Mouse (Mus musculus): ENCODE results near the gene Pfkm. TPM values are rescaled to one million over a fixed set of nuclear protein-coding genes. Genes with fewer than 3 reads are reported as not detected.

Gene Pfkm
- polyA plus RNA-seq, 1 experiment from 2014 or later = 42.9 TPM

DNA sequence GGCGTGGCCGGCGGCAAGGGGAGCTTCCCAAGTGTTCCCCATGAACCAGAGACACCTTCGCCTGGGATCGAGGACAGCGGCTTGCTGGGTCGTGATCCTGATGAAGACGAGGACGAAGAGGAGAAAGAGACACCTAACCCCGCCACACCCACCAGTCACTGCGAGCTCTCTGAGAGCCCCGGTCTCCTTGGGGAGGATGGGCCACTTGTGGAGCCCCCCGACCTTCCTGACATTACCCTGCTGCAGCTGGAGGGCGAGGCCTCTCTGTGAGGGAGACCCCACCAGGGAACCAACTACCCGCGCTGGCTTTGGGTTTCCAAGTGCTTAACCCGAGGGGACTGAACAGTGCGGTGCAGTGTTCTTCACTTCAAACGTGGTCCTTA is 76.2 kb downstream of the Pfkm start:
- 4% methylated on average over 19 of the region's 19 CpGs for WGBS

DNA sequence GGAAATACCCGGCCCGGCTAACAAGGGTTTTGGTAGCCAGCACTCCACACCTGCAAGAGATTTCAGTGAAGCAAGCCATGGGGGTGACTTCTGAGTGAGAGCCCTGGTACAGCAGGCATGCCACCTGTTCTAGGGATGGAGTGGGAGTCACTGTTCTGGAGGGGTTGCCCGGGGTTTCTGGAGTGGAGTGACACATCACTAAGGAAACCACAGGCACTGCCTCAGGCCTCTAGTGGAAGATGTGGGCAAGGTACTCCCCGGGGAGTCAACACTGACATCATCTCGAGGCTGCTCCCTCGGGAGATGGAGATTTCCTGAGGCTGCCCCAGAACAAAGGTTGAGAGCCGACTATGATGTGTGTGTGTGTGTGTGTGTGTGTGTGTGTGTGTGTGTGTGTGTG is 78.0 kb downstream of the Pfkm start:
- Histone ChIP-seq H3K4me3 (no peak overlapping the region), H3K36me3 (no peaks in the 10 kb centered on the region), H3K4me1 (peaks cover 19% of the 10 kb centered on the region), H3K27me3 (ENCODE audit: low read depth, poor library complexity, severe bottlenecking) (peaks cover 91% of the 10 kb centered on the region), H3K9me3 (replicated peaks) (no peaks in the 10 kb centered on the region), H3K27ac (no peak overlapping the region)
- 47% methylated on average over 7 of the region's 7 CpGs for WGBS
- no peak for DNase-seq (ENCODE audit: low spot score)

More for the DNA sequence above, 76.2 kb downstream of the Pfkm start:
- H3K4me1 ChIP-seq = peaks cover 19% of the 10 kb centered on the region
- peaks cover 90% of the 10 kb centered on the region for H3K27me3 ChIP-seq (ENCODE audit: low read depth, poor library complexity, severe bottlenecking)
- no peaks in the 10 kb centered on the region for H3K36me3 ChIP-seq
- DNase-seq (ENCODE audit: low spot score) = peak; percentile 43
- H3K4me3 ChIP-seq = peak overlapping the region; percentile 62
- no peak overlapping the region for H3K27ac ChIP-seq
- H3K9me3 ChIP-seq (replicated peaks) = no peaks in the 10 kb centered on the region

DNA sequence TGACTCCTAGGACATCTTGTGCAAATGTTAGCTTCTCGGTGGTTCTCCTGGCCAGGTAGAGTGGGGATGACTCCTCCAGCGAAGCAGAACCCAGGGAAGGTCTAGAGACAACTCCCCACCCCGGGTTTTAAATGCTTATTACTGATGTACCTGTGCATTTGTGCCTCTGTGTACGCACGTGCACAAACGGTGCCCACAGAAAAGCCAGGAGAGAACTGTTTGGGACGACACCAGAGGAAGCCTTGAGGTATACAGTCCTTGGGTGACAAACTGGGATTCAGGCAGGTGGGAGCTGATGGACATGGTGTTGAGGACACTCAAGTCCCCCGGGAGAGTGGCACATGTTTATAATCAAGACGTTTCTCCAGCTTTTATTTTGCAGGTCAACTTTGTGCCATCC is 78.5 kb downstream of the Pfkm start:
- Histone ChIP-seq H3K27ac (no peak overlapping the region), H3K36me3 (no peaks in the 10 kb centered on the region), H3K4me1 (peaks cover 19% of the 10 kb centered on the region), H3K9me3 (replicated peaks) (no peaks in the 10 kb centered on the region), H3K4me3 (no peak overlapping the region), H3K27me3 (ENCODE audit: low read depth, poor library complexity, severe bottlenecking) (peaks cover 91% of the 10 kb centered on the region)
- WGBS = 73% methylated on average over 9 of the region's 9 CpGs
- DNase-seq (ENCODE audit: low spot score) = no peak

DNA sequence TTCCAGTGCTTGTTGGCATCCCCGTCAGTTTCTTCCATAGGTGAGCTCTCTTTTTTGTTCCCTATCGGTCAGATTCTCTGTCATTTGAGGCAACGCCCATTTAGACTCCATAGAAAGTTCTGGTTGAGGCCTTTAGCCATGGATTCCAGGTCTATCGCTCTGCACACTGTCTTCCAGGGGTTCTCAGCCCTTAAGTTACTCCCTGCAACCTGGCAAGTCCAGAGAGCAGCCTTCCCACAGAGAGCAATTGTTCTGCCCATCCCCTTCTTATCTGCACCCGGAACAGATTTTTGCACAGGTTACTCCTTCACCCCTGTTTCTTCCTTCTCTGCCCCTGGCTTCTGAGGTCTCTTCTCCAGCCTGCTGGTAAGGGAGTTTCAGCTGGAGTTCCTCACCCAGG is 79.7 kb downstream of the Pfkm start:
- Histone ChIP-seq H3K9me3 (replicated peaks) (no peaks in the 10 kb centered on the region), H3K36me3 (no peaks in the 10 kb centered on the region), H3K4me3 (no peak overlapping the region), H3K27me3 (ENCODE audit: low read depth, poor library complexity, severe bottlenecking) (peaks cover 87% of the 10 kb centered on the region), H3K27ac (no peak overlapping the region), H3K4me1 (peaks cover 13% of the 10 kb centered on the region)
- no peak for DNase-seq (ENCODE audit: low spot score)
- 79% methylated on average over 5 of the region's 5 CpGs for WGBS

DNA sequence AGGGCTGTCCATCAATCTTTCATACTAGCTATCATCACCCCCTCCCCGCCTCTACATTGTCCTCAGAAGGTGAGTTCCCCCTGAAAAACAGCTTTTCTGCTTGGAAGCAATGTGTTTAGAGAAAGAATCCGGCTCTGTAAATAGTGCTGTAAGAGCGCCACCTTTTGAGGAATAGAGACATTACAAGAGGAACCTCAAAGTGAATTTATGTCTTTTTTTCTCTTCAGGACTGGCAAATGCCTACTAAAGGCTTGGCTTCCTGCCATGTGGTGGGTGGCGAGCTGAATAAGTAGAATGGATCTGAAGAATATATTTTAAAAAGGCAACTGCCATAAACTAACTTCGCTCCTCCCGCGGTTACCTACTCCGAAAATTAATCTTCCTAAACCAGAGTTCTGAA is 81.4 kb downstream of the Pfkm start:
- Histone ChIP-seq H3K4me3 (no peak overlapping the region), H3K27me3 (ENCODE audit: low read depth, poor library complexity, severe bottlenecking) (peaks cover 72% of the 10 kb centered on the region), H3K9me3 (replicated peaks) (no peaks in the 10 kb centered on the region), H3K27ac (no peak overlapping the region), H3K4me1 (0 out of 2 replicates have a peak, but pooled peaks cover under 1% of the 10 kb centered on the region), H3K36me3 (no peaks in the 10 kb centered on the region)
- no peak for DNase-seq (ENCODE audit: low spot score)
- WGBS = 47% methylated on average over 8 of the region's 8 CpGs

DNA sequence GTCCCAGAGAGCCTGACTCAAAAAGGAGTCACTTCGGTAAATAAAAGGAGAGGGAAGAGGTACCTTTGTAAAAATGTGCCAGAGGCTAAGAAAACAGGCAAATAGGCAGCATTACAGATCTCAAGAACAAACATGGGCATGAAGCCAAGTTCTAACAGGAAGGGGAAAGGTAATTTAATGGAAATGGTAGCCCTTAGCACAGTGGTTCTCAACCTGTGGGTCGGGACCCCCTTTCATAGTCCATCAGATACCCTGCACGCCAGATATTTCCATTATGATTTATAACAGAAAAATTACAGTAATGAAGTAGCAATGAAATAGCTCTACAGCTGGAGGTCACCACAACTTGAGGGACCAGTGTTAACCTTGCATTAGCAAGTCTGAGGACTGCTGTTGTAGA is 84.9 kb downstream of the Pfkm start:
- Histone ChIP-seq H3K36me3 (no peaks in the 10 kb centered on the region), H3K27ac (no peak overlapping the region), H3K4me1 (peaks cover 14% of the 10 kb centered on the region), H3K9me3 (replicated peaks) (no peaks in the 10 kb centered on the region), H3K27me3 (ENCODE audit: low read depth, poor library complexity, severe bottlenecking) (peaks cover 52% of the 10 kb centered on the region), H3K4me3 (no peak overlapping the region)
- 77% methylated on average over 3 of the region's 3 CpGs for WGBS
- no peak for DNase-seq (ENCODE audit: low spot score)

DNA sequence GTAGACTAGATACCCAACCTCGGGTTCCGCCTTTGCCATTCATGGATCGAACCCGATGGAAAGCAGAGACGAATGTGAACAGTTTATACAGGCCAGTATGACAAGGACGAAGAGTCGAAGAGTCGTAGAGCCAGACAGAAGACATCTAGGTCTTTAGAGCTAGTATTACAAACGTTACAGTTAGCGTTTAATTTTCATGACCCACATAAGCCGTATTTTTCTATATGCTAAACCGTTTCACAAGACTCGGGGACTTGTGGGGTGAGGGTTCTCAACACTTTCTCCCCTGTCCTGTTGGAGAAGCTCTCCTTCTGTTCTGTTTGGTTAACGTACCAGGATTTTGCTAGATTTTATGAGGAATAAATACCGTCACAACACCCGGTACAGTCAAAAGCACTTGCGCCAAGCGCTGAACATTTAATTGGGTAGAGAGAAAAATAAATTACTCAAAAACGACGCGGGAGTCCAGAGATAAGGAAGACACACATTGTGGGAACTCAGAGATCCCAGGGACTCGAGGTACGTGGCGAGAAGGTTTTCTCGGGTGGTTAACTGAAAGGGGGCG is 88.3 kb downstream of the Pfkm start:
- WGBS = 6% methylated on average over 26 of the region's 26 CpGs
- H3K4me3 ChIP-seq = peak overlapping the region; percentile 61
- H3K9me3 ChIP-seq (replicated peaks) = no peaks in the 10 kb centered on the region
- H3K36me3 ChIP-seq = no peaks in the 10 kb centered on the region
- DNase-seq (ENCODE audit: low spot score) = no peak
- H3K4me1 ChIP-seq = peaks cover 14% of the 10 kb centered on the region
- H3K27ac ChIP-seq = peak overlapping the region; percentile 67
- H3K27me3 ChIP-seq (ENCODE audit: low read depth, poor library complexity, severe bottlenecking) = peaks cover 27% of the 10 kb centered on the region

DNA sequence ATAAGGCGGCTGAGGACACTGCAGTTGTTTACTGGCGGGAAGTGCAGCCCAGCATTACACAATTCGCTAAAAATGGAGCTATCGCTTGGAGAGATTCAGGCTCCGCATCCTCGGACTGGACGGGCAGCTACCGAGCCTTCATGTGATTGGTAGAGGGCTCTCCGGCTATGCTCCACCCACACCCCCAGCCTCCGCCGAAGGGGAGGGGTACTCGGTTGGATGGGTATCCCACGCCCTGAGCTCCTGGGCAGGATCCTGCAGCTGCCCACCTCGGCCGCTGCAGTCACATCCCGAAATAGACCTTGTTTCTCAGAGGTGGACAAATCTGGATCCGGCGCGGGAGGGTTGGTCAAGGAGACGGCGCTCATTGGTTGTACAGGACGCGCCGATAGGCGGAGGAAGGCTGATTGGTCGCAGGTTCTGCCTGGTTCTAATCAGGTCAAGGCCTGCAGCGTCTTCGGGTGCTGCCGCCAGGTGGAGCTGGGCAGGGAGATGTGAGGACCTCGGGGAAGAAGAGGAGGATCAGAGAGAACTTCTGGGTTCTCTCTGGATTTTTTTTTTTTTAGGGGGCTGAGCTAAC is 88.8 kb downstream of the Pfkm start:
- 1% methylated on average over 30 of the region's 30 CpGs for WGBS
- Histone ChIP-seq H3K4me3 (peak overlapping the region; percentile 61), H3K36me3 (no peaks in the 10 kb centered on the region), H3K27ac (peak overlapping the region; percentile 67), H3K4me1 (peaks cover 14% of the 10 kb centered on the region), H3K27me3 (ENCODE audit: low read depth, poor library complexity, severe bottlenecking) (peaks cover 22% of the 10 kb centered on the region), H3K9me3 (replicated peaks) (no peaks in the 10 kb centered on the region)
- DNase-seq (ENCODE audit: low spot score) = peak; percentile 94

Other genes starting within 250 kb of the Pfkm start
- gene Hdac7, start 248.1 kb upstream of the Pfkm start, polyA plus RNA-seq (2016; fragmentation: Nextera tagmentation; extraction: Ambion mirVana) = 28.5 and 32.1 TPM in 2 replicates
- gene Vdr, start 182.0 kb upstream of the Pfkm start, polyA plus RNA-seq (2016; fragmentation: Nextera tagmentation; extraction: Ambion mirVana) = 0.15 and 0.23 TPM in 2 replicates
- 29.8 and 34.9 TPM in 2 replicates for gene Tmem106c, start 128.4 kb upstream of the Pfkm start, polyA plus RNA-seq (2016; fragmentation: Nextera tagmentation; extraction: Ambion mirVana)
- gene Col2a1, start 87.9 kb upstream of the Pfkm start, polyA plus RNA-seq (2016; fragmentation: Nextera tagmentation; extraction: Ambion mirVana) = 72.8 and 186 TPM in 2 replicates
- 46.8 and 51.6 TPM in 2 replicates for gene Senp1, start 1.2 kb downstream of the Pfkm start, polyA plus RNA-seq (2016; fragmentation: Nextera tagmentation; extraction: Ambion mirVana)
- 36.1 and 40.4 TPM in 2 replicates for gene Asb8, start 73.0 kb downstream of the Pfkm start, polyA plus RNA-seq (2016; fragmentation: Nextera tagmentation; extraction: Ambion mirVana)
- 0.11 and 0.33 TPM in 2 replicates for gene Ccdc184, start 74.6 kb downstream of the Pfkm start, polyA plus RNA-seq (2016; fragmentation: Nextera tagmentation; extraction: Ambion mirVana)
- not detected in 2 replicates for gene Olfr288, start 103.0 kb downstream of the Pfkm start, polyA plus RNA-seq (2016; fragmentation: Nextera tagmentation; extraction: Ambion mirVana)
- not detected in 2 replicates for gene Gm44579, start 128.4 kb downstream of the Pfkm start, polyA plus RNA-seq (2016; fragmentation: Nextera tagmentation; extraction: Ambion mirVana)
- not detected in 2 replicates for gene Olfr287, start 128.5 kb downstream of the Pfkm start, polyA plus RNA-seq (2016; fragmentation: Nextera tagmentation; extraction: Ambion mirVana)
- gene Olfr286, start 141.9 kb downstream of the Pfkm start, polyA plus RNA-seq (2016; fragmentation: Nextera tagmentation; extraction: Ambion mirVana) = not detected in 2 replicates
- not detected in 2 replicates for gene H1fnt, start 164.7 kb downstream of the Pfkm start, polyA plus RNA-seq (2016; fragmentation: Nextera tagmentation; extraction: Ambion mirVana)
- 0.08 and 0.11 TPM in 2 replicates for gene Zfp641, start 203.6 kb downstream of the Pfkm start, polyA plus RNA-seq (2016; fragmentation: Nextera tagmentation; extraction: Ambion mirVana)
- gene Olfr285, start 224.8 kb downstream of the Pfkm start, polyA plus RNA-seq (2016; fragmentation: Nextera tagmentation; extraction: Ambion mirVana) = not detected in 2 replicates
- not detected in 2 replicates for gene Olfr284, start 248.4 kb downstream of the Pfkm start, polyA plus RNA-seq (2016; fragmentation: Nextera tagmentation; extraction: Ambion mirVana)

All from limb, embryonic 10.5 days (tissue).